Mouse (Mus musculus): ENCODE measurements around the gene Nt5c. TPM values are rescaled to one million over a fixed set of nuclear protein-coding genes. Genes with fewer than 3 reads are reported as not detected.
"Not testable (repeated sequence)": the region's sequence is repeated elsewhere in the genome, so short reads cannot be mapped to it uniquely, and the experiment has no call there.

The Nt5c gene
- polyA plus RNA-seq, 1 experiment from 2014 or later: 76.7 TPM

DNA sequence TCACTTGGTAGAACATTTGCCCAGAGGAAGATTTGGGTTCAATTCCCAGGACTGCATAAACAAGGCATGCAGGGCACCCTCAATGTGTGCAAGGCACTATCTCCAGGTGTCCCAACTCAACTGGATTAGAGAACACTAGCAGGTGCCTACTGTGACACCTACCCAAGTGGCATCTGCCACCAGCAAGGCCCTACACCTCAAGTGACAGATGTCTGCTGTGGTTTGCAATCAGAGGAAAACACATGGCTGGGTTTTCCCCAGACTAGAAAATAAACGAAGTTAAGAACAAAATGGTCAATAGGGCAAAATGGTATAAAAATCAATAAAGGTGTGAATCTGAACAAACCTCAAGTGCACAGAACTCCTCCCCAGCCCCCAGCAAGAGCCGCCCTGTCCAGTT is 16.4 kb upstream of the Nt5c start:
- no peak overlapping the region for H3K4me2 ChIP-seq
- ATAC-seq (replicated peaks; ENCODE audit: low FRiP score): no peak
- no peak overlapping the region for H3K27ac ChIP-seq
- no peak overlapping the region for H3K4me3 ChIP-seq (replicated peaks)
- H3K27me3 ChIP-seq: no peaks in the 10 kb centered on the region
- no peak overlapping the region for H3K9ac ChIP-seq
- peaks cover 51% of the 10 kb centered on the region for H3K4me1 ChIP-seq
- H3K36me3 ChIP-seq: peaks cover 17% of the 10 kb centered on the region
- no peaks in the 10 kb centered on the region for H3K9me3 ChIP-seq (replicated peaks)
- 81% methylated on average over 2 of the region's 2 CpGs for WGBS

DNA sequence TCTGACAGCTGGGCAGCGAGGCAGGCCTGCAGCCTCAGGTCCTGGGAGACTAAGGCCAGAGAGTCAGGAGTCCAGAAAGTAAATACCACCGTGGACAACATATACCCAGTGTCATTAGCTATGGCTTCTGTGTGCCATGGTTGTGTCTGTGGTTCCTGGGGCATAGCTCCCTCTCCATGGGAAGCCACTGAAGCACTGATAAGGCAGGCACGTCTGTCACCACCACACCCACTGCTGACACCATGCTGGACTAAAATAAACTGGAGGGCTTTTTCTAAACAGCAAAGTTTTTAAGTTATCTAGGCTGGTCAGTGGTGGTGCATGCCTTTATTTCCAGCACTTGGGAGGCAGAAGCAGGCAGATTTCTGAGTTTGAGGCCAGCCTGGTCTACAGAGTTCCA is 14.9 kb upstream of the Nt5c start:
- Histone ChIP-seq H3K27ac (no peak overlapping the region), H3K27me3 (no peaks in the 10 kb centered on the region), H3K4me2 (no peak overlapping the region), H3K36me3 (peaks cover 30% of the 10 kb centered on the region), H3K4me3 (replicated peaks) (no peak overlapping the region), H3K9ac (no peak overlapping the region), H3K9me3 (replicated peaks) (no peaks in the 10 kb centered on the region), H3K4me1 (peaks cover 37% of the 10 kb centered on the region)
- 0 out of 2 replicates have a peak, but pooled peaks have one; percentile 60 for ATAC-seq (replicated peaks; ENCODE audit: low FRiP score)
- 72% methylated on average over 3 of the region's 3 CpGs for WGBS

DNA sequence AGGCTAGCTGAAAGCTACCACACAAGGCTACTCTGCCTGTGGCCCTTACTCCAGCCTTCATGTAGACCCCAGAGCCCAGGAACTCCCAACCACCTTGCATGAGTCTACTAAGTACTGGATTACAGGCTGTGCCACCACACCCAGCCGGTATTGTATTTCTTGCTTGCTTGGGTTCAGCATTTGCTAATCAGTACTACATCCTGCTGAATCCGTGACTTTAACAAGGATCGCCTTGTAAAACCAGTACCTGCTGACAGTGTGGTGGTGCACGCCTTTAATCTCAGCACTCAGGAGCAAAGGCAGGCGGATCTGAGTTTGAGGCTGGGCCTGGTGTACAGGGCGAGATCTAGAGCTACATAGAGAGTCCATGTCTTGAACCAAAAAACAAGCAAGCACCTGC is 11.0 kb upstream of the Nt5c start:
- 93% methylated on average over 6 of the region's 6 CpGs for whole genome bisulfite sequencing

DNA sequence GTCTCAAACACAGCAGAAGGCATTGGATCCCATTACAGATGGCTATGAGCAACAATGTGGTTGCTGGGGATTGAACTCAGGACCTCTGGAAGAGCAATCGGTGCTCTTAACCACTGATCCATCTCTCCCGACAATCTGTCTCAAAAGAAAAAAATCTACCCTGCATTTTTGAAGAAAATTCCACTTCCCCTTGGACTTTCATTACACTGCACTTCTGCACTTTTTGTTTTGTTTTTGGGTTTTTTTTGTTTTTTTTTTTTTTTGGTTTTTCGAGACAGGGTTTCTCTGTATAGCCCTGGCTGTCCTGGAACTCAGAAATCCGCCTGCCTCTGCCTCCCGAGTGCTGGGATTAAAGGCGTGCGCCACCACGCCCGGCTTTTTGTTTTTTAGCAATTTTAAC is 4.9 kb upstream of the Nt5c start:
- 87% methylated on average over 9 of the region's 9 CpGs for whole genome bisulfite sequencing
- H3K27me3 ChIP-seq; H3K27ac ChIP-seq; H3K4me2 ChIP-seq; H3K4me3 ChIP-seq (replicated peaks); ATAC-seq (replicated peaks; ENCODE audit: low FRiP score); H3K9ac ChIP-seq; H3K4me1 ChIP-seq; H3K9me3 ChIP-seq (replicated peaks): not testable (repeated sequence)
- H3K36me3 ChIP-seq: peaks cover 50% of the 10 kb centered on the region

More for the DNA sequence above, 11.0 kb upstream of the Nt5c start:
- Histone ChIP-seq H3K27me3 (no peaks in the 10 kb centered on the region), H3K4me3 (replicated peaks) (no peak overlapping the region), H3K4me2 (no peak overlapping the region), H3K27ac (no peak overlapping the region), H3K9ac (no peak overlapping the region), H3K4me1 (peaks cover 9% of the 10 kb centered on the region; the same call in 1 of the 2 replicates), H3K36me3 (peaks cover 69% of the 10 kb centered on the region), H3K9me3 (replicated peaks) (no peaks in the 10 kb centered on the region)
- ATAC-seq (replicated peaks; ENCODE audit: low FRiP score): no peak

DNA sequence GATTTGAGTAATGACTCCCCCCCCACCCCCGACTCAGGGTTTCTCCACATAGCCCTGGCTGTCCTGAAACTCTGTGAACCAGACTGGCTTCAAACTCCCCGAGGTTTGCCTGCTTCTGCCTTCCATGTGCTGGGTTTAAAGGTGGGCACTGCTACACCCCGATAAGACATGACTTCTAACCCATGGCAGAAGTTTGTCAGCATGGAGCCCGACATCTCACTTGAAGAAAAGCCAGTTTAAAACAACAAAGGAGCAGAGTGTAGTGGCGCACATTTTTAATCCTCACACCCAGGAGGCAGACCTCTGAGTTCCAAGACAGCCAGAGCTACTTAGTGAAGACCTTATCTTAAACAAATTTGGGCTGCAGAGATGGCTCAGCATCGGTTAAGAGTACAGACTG is 725 bp upstream of the Nt5c start:
- no peaks in the 10 kb centered on the region for H3K9me3 ChIP-seq (replicated peaks)
- H3K36me3 ChIP-seq: peaks cover 26% of the 10 kb centered on the region
- peak overlapping the region; percentile 71 for H3K4me3 ChIP-seq (replicated peaks)
- WGBS: 39% methylated on average over 6 of the region's 6 CpGs
- H3K4me2 ChIP-seq: peak overlapping the region; percentile 86
- 0 out of 2 replicates have a peak overlapping the region, but pooled peaks have one; percentile 66 for H3K9ac ChIP-seq
- peaks cover 16% of the 10 kb centered on the region for H3K4me1 ChIP-seq
- no peak for ATAC-seq (replicated peaks; ENCODE audit: low FRiP score)
- no peak overlapping the region for H3K27ac ChIP-seq
- no peaks in the 10 kb centered on the region for H3K27me3 ChIP-seq

DNA sequence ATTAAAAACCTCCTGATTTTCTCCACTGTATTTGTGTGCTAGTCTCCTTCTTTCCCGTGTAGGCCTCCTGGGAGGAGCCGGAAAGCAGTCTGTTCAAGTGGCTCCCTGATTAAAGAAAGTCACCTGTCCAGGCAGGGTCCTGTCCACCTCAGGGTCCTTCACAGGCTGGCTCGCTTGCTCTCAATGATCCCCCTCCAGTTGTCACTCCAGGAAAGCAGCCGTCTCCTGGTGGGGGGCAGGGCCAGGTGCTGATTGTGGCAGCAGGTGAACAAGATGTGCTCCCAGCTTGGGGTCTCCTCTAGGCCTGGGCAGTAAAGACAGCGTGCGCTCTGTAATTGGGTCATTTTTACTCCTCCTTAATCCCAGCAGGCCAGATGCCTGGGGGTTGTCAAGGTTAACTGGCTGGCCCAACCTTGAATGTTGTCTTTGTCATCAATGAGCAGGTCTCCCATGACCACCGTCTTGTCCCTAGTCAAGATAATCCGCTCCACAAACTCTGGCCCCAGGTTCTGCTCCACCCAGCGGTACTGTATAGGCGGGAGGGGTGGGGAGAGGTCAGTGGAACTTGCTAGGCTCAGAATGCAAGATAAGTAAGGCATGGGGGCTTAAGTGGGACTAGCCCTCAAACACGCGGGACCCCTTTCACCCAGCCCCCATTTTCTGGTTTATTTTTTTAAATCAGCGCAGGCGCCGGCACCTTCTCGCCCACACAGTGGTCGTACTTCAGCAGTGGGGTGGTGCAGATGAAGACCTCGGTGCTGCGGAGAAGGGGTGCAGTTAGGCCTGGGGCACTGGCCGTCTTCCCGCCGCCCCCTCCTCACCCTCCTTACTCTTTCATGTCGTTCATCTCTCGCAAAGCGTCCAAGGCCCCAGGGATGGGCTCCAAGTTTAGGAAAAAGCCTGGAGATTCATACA is 964 bp downstream of the Nt5c start:
- H3K27ac ChIP-seq: peak overlapping the region; percentile 90; the same call in 1 of the 2 replicates
- H3K9ac ChIP-seq: peak overlapping the region; percentile 66
- peak overlapping the region; percentile 86 for H3K4me2 ChIP-seq
- H3K9me3 ChIP-seq (replicated peaks): no peaks in the 10 kb centered on the region
- 25% methylated on average over 25 of the region's 25 CpGs for WGBS
- peak overlapping the region; percentile 71 for H3K4me3 ChIP-seq (replicated peaks)
- H3K4me1 ChIP-seq: peaks cover 16% of the 10 kb centered on the region
- no peaks in the 10 kb centered on the region for H3K27me3 ChIP-seq
- peaks cover 17% of the 10 kb centered on the region for H3K36me3 ChIP-seq
- peak; percentile 30 for ATAC-seq (replicated peaks; ENCODE audit: low FRiP score)

DNA sequence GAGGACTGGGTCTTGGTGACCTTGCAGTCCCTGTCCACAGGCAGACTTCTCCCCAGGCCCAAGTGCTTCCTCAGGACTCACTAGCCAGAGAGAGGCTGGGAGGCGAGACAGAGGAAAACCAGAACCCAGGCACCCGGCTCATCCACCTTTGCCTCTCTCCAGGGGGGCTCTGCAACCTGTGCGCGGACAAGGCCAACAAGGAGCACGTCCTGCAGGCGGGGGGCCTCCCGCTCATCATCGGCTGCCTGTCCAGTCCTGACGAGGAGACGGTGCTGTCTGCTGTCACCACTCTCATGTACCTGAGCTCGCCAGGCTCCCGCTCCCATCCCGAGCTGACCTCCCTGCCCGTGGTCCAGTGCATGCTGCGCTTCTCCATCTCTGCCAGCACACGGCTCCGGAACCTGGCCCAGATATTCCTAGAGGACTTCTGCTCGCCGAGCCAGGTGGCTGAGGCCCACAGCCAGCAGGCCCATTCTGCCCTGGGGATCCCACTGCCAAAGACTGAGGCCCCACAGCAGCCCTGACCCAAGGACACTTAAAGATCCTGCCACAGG is 3.0 kb downstream of the Nt5c start:
- H3K4me3 ChIP-seq (replicated peaks): no peak overlapping the region
- WGBS: 89% methylated on average over 19 of the region's 19 CpGs
- ATAC-seq (replicated peaks; ENCODE audit: low FRiP score): no peak
- no peak overlapping the region for H3K4me2 ChIP-seq
- H3K9ac ChIP-seq: no peak overlapping the region; the same call in 1 of the 2 replicates
- no peaks in the 10 kb centered on the region for H3K27me3 ChIP-seq
- H3K9me3 ChIP-seq (replicated peaks): no peaks in the 10 kb centered on the region
- no peak overlapping the region for H3K27ac ChIP-seq
- H3K36me3 ChIP-seq: peaks cover 17% of the 10 kb centered on the region
- peaks cover 23% of the 10 kb centered on the region for H3K4me1 ChIP-seq

DNA sequence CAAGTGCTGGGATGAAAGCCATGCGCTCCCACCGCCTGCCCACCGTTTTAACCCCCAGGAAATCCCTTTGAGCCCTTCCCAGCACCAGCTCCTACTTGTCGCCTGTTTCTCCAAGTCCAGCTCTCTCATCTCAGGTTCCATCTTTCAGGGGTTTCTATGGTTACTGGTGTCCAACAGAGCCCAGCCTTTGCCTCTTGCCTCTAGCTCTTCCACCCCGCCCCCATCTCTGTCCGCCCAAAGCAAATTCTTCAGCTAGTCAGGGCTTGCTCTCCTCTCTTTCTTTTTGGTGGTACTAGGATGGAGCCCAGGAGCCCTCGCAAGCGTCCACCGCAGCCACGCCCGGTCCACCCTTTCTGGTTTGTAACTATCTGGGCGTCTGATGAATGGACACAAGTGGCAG is 6.5 kb downstream of the Nt5c start:
- 55% methylated on average over 12 of the region's 12 CpGs for WGBS
- Histone ChIP-seq H3K27ac (0 out of 2 replicates have a peak overlapping the region, but pooled peaks have one; percentile 45), H3K9ac (0 out of 2 replicates have a peak overlapping the region, but pooled peaks have one; percentile 1), H3K36me3 (peaks cover 19% of the 10 kb centered on the region), H3K4me3 (replicated peaks) (no peak overlapping the region), H3K4me2 (no peak overlapping the region), H3K4me1 (peaks cover 10% of the 10 kb centered on the region; the same call in 1 of the 2 replicates), H3K9me3 (replicated peaks) (no peaks in the 10 kb centered on the region), H3K27me3 (no peaks in the 10 kb centered on the region)
- ATAC-seq (replicated peaks; ENCODE audit: low FRiP score): peak; percentile 78

DNA sequence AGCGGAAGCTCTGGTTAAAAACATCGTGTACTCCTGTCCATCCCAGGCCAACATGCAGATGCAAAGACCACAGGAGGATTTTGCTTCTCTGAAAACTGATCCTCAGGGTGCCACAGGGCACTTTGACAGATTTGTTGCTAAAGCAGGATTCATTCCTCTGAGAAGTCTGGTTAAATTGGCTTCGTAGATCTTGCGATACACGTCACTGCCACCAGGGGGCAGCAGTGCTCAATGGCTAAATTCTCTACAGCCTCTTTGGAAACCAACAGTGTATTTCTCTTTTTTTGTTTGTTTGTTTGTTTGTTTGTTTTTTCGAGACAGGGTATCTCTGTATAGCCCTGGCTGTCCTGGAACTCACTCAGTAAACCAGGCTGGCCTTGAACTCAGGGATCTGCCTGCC is 7.9 kb downstream of the Nt5c start:
- Histone ChIP-seq H3K4me3 (replicated peaks) (no peak overlapping the region), H3K36me3 (peaks cover 6% of the 10 kb centered on the region), H3K4me2 (no peak overlapping the region), H3K27ac (no peak overlapping the region), H3K27me3 (no peaks in the 10 kb centered on the region), H3K4me1 (peaks cover 10% of the 10 kb centered on the region; the same call in 1 of the 2 replicates), H3K9ac (no peak overlapping the region), H3K9me3 (replicated peaks) (no peaks in the 10 kb centered on the region)
- 17% methylated on average over 6 of the region's 6 CpGs for WGBS
- no peak for ATAC-seq (replicated peaks; ENCODE audit: low FRiP score)

DNA sequence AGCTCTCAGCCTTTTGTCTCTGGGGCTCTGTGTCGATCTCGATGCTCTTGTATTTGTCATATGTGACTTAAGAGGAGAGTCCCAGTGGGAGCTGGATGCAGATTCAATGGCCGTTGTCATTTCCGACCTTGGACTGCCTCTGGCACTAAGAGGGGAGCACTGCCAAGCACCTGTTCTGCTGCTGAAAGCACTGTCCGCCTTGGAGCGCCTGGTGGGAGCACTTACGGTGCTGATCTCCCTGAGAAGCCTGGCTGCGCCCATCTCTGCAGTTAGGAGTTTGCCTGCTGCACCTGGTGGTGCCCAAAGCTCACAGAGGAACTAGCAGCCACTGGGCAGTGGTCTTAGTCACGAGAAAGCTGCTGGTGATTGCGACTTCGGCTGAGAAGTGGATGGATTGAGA is 8.4 kb downstream of the Nt5c start:
- Histone ChIP-seq H3K9me3 (replicated peaks) (no peaks in the 10 kb centered on the region), H3K9ac (no peak overlapping the region), H3K4me1 (peaks cover 10% of the 10 kb centered on the region; the same call in 1 of the 2 replicates), H3K27ac (no peak overlapping the region), H3K27me3 (no peaks in the 10 kb centered on the region), H3K36me3 (0 out of 2 replicates have a peak, but pooled peaks cover 4% of the 10 kb centered on the region), H3K4me3 (replicated peaks) (no peak overlapping the region), H3K4me2 (no peak overlapping the region)
- 75% methylated on average over 11 of the region's 11 CpGs for WGBS
- no peak for ATAC-seq (replicated peaks; ENCODE audit: low FRiP score)

DNA sequence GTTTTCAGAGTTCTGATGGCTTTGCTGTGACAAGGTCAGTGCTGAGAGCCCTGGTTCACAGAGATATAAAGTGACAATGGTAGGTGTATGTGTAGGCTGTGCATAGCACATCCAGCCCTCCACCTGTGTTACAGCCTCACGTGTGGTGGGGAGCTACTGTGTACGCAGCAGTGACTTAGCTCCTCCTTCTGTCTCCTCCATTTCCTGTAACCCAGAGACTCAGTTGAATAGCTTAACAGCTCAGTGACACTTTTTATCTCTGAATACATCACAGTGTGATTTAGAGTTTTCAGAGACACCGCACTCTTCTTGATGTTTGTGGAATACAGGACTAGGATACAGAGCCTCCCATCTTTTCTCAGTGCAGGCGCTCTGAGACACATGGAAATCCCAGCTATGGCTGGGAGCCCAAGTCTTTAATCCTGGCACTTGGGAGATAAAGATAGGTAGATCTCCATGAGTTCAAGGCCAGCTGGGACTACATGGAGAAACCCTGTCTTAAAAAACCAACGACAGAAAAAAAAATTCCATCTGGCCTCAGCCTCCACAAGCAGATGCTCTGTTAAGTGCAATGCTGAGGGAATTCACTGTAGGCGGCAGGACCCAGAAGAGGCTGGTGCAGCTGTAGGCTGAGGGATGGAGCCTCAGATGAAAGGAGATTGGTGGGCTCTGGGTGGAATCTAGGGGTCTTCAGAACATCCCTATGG is 10.0 kb downstream of the Nt5c start:
- Histone ChIP-seq H3K4me3 (replicated peaks) (no peak overlapping the region), H3K9me3 (replicated peaks) (no peaks in the 10 kb centered on the region), H3K4me2 (no peak overlapping the region), H3K4me1 (peaks cover 17% of the 10 kb centered on the region), H3K27ac (no peak overlapping the region), H3K36me3 (0 out of 2 replicates have a peak, but pooled peaks cover 4% of the 10 kb centered on the region), H3K27me3 (no peaks in the 10 kb centered on the region), H3K9ac (no peak overlapping the region)
- ATAC-seq (replicated peaks; ENCODE audit: low FRiP score): no peak
- WGBS: 81% methylated on average over 6 of the region's 6 CpGs

Measured in kidney, embryonic 15.5 days (tissue).